Mouse (Mus musculus) right cerebral cortex, adult 2 months (tissue): Measurements from ENCODE around the gene Hmox2.
"Not testable (repeated sequence)": the region's sequence is repeated elsewhere in the genome, so short reads cannot be mapped to it uniquely, and the experiment has no call there.

Experiments
- DNase-seq, 2 experiments: peaks; one replicate each; pipeline ENCODE4 v3.0.0; 2021 to 2022; ENCODE audit warnings: low spot score in 2 of 2

Gene Hmox2

GRCm38 (mm10) chr16:4725780-4726527 is at the start of gene Hmox2:
Gene Hmox2, plus strand, starts transcription at chr16:4726361.
- DNase-seq: peak; percentile 90 to 91

- no peak for DNase-seq
Observed at GRCm38 (mm10) chr16:4676836-4677235, 49.3 kb upstream of the Hmox2 start.

GRCm38 (mm10) chr16:4678080-4678479 is 48.1 kb upstream of the Hmox2 start:
- DNase-seq: no peak

GRCm38 (mm10) chr16:4679121-4680018 is 46.8 kb upstream of the Hmox2 start, which contains the start of gene Coro7:
Gene Coro7, minus strand, starts transcription at chr16:4679777.
- DNase-seq: peak; percentile 86 to 88

GRCm38 (mm10) chr16:4680922-4681455 is 45.2 kb upstream of the Hmox2 start:
- not testable (repeated sequence) for DNase-seq

GRCm38 (mm10) chr16:4682628-4683179 is 43.5 kb upstream of the Hmox2 start:
- DNase-seq: no peak

- DNase-seq: no peak
Observed at GRCm38 (mm10) chr16:4683193-4683580, 43.0 kb upstream of the Hmox2 start.

GRCm38 (mm10) chr16:4683581-4684456 is 42.3 kb upstream of the Hmox2 start:
- DNase-seq: peak; percentile 97

- DNase-seq: no peak
Observed at GRCm38 (mm10) chr16:4684457-4684791, 41.7 kb upstream of the Hmox2 start.

GRCm38 (mm10) chr16:4689371-4689770 is 36.8 kb upstream of the Hmox2 start:
- DNase-seq: not testable (repeated sequence)

GRCm38 (mm10) chr16:4701211-4701610 is 24.9 kb upstream of the Hmox2 start:
- no peak for DNase-seq

- DNase-seq: no peak
Observed at GRCm38 (mm10) chr16:4702646-4703045, 23.5 kb upstream of the Hmox2 start.

- DNase-seq: no peak
Observed at GRCm38 (mm10) chr16:4705541-4705940, 20.6 kb upstream of the Hmox2 start.

GRCm38 (mm10) chr16:4711173-4711572 is 15.0 kb upstream of the Hmox2 start:
- DNase-seq: no peak

- no peak for DNase-seq
Observed at GRCm38 (mm10) chr16:4713861-4714710, 12.1 kb upstream of the Hmox2 start.

- DNase-seq: no peak
Observed at GRCm38 (mm10) chr16:4717866-4718265, 8.3 kb upstream of the Hmox2 start.

- DNase-seq: peak; percentile 63 to 80
Observed at GRCm38 (mm10) chr16:4718753-4719518, 7.2 kb upstream of the Hmox2 start, which contains the start of gene Nmral1. Gene Nmral1, minus strand, starts transcription at chr16:4719356.

GRCm38 (mm10) chr16:4722128-4722914 is 3.8 kb upstream of the Hmox2 start:
- DNase-seq: no peak

- DNase-seq: no peak
Observed at GRCm38 (mm10) chr16:4722915-4723209, 3.3 kb upstream of the Hmox2 start.
